Mouse (Mus musculus) yolk sac, embryonic 10.5 days (tissue): ENCODE measurements at regions not wholly inside any gene's neighbourhood (a gene's known extent, or its start where the extent isn't known, plus 50 kb on each side); places are given as distances from the start of the nearest gene placed in this dataset.

Experiments
- DNase-seq: peaks from one replicate; pipeline ENCODE4 v3.0.0-alpha.2; 2017; ENCODE audit warnings: low spot score

DNA sequence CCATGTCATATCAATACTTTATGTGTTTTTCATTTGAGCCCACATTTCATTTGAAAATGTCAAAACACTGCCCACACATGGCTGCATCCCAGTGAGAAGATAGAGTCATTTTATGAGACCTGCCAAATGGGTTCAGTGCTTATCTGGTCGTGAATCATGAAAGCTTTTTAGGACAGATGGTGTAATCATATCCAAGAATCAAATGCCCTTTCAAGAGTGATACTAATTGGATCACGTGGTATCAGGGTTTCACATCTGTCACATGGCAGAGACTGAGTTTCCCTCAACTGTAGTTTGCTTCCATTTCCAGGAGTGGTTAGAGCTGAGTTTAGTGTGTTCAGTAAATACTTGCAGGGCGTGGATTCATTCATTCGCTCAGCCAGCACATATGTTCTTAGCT lies 87.2 kb upstream of the Agbl1 start:
- no peak for DNase-seq

DNA sequence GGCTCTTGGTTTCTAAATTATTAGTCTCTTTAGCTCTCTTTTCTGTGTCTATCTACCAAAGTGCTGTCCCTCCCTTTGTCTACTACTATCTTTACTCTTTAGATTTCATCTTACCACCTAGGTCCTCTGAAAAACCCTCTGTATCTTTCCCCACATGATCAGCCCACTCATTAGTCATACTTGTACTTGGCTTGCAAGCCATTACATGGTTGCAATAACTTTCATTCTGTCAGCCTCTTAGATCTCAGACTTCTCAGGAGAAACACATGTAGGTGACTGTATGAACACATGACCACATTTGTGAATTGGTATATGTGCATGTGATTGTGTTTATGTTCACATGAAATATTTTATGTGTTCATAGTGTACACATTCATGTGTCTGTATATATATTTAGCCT lies 83.3 kb upstream of the Agbl1 start:
- DNase-seq, result no peak

- no peak for DNase-seq
Measured at GRCm38 (mm10) chr7:76156869-76157268, 72.8 kb upstream of the Agbl1 start.

GRCm38 (mm10) chr7:76164191-76164590 lies 65.5 kb upstream of the Agbl1 start:
- no peak for DNase-seq

GRCm38 (mm10) chr7:76164735-76165630 lies 64.7 kb upstream of the Agbl1 start:
- no peak for DNase-seq

- no peak for DNase-seq
Measured at GRCm38 (mm10) chr7:76170481-76170880, 59.2 kb upstream of the Agbl1 start.

DNA sequence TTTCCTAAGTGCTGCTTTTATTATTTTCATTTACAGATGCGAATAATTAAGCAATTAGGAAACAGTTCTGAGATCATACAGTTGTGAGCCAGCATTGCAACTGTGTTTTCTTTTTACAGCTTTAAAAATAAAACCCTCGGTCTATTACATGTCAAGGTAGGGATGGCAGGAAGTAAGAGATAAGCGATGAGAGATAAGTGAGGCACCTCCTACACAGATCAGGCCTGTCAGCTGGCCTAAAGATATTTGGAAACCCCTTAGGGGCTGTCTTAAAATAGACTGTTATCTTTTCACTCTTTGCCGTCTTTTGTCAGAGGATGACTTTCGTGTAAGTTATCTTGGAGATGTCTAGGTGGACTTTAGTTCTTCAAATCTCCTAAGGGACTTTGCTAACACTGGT lies 53.5 kb upstream of the Agbl1 start:
- DNase-seq, result no peak

GRCm38 (mm10) chr7:76177420-76177819 lies 52.3 kb upstream of the Agbl1 start:
- DNase-seq, result no peak
